Mouse (Mus musculus) heart, postnatal 14 days (tissue): ENCODE measurements around the gene Ubald2. TPM values are rescaled to one million over a fixed set of nuclear protein-coding genes. Genes with fewer than 3 reads are reported as not detected.
A peak's percentile ranks its signal among the peaks of the same experiment; 100 is the strongest.
"Not testable (repeated sequence)": the region's sequence is repeated elsewhere in the genome, so short reads cannot be mapped to it uniquely, and the experiment has no call there.

Source experiments
- DNase-seq, 2 experiments: peaks; one replicate each; pipeline ENCODE4 v3.0.0; 2021 to 2022
- intact Hi-C: fragments of 180-260 bp; cut with DNase I; formaldehyde crosslinking; loops from one replicate; pipeline ENCODE4 v1.15.1; 2025
- total RNA-seq, 2 experiments: library from RNA; stranded (reverse); gene quantifications; 2 replicates each; pipeline ENCODE4 v1.2.3; 2021

Gene Ubald2
- total RNA-seq, 2 experiments from 2014 or later = 41.2 to 42.9 TPM

DNA sequence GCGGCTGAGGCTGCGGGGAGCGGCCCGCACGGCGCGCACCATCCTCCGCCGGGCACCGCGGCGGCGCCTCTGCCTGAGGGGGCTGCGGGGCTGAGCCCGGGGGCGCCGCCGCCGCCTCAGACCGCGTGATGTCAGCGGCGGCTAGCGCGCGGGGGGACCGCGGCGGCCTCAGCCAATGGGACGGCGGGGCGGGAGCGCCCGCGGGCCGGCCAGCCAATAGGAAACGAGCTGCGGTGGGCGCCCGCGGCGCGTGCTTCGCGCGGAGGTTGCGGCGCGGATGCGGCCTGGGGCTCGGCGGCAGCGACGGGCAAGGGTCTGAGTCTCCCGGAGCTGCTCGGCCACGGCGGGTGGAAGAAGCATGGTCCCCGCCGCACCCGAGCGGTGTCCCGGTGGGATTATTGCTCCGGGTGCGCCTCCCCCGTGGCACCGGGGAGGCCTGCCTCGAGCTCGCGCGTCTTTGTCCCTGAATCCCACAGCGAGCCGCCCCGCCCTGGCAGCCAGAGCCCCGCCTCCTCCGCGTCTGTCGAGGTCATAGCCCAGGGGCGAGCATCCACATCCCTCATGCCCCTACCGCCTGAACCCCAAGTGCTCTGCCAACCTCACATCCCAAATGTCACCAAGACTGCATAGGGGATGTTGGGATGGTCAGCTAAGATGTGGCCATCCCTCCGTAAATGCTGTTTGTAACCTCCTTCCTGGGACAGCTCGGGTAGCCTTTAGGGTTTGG lies 20.8 kb upstream of the Ubald2 start, which contains the start of gene Rnf157:
Rnf157 (minus strand) TSS at position 129 of the 727 bp plus-strand sequence.
- peak; percentile 85 to 91 for DNase-seq
- intact Hi-C loops = no loop called here

DNA sequence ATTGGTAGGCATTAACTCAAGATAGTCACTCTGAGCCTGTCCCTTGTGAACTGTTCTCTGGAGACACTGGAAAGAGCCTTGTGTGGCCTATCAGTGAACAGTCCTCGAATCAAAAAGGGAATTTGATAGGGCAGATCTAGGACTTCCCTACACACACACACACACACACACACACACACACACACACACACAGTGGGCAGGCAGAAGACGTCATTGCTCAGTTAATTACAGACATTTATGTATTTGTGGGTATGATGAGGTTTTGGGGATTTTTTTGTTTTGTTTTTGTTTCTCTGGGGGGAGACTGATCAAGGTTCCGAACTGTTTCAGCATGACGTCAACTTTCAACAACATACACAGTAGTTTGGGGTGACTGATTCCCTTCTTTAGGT lies 20.3 kb upstream of the Ubald2 start:
- intact Hi-C loops = no loop called here
- no peak for DNase-seq

DNA sequence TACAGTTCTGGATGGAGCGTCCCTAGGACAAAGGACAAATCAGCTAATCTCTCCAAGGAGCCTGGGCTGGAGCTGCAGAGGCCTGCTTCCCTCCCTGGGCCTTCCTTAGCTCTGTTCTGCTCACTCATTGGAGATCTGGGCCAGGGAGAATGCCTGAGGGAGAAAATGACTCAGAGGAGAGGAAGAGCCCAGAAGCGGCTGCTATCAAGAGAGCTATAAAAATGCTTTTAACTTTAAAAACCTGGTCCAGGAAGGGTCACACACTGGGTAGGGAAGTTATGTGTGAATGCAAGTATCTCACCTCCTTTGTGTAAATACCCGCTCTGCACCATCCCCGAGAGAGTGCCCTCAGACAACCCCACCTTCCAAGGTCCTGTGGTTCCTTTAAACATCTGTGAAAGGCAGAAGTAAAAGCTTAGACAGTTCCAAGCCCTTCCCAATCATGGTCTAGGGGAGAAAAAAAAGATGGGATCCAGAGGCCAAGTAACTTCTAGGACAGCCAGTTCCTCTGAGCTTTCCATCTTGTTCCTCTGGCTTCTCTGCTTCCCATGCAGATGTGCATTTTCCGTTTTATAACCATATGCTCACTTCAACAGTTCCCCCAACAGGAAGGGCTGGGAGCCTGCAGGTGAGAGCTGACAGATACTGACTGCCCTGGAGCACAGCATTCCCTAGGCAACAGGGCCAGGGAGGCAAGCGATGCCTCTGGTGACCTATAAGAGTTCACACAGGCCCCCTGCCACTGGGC lies 17.5 kb upstream of the Ubald2 start:
- intact Hi-C loops = loop anchor here (2.0 kb wide), 1 partner anchor 16 kb away; no protein-coding TSS in a partner anchor
- peak; percentile 41 to 52 for DNase-seq

GRCm38 (mm10) chr11:116417054-116417453 lies 16.8 kb upstream of the Ubald2 start:
- intact Hi-C loops = loop anchor here (2.0 kb wide), 1 partner anchor 16 kb away; no protein-coding TSS in a partner anchor
- DNase-seq = no peak

GRCm38 (mm10) chr11:116418194-116418840 lies 15.6 kb upstream of the Ubald2 start:
- DNase-seq = peak; percentile 33 to 56
- intact Hi-C loops = no loop called here

- intact Hi-C loops = no loop called here
- no peak for DNase-seq
These were observed 14.9 kb upstream of the Ubald2 start for GRCm38 (mm10) chr11:116418841-116419462.

DNA sequence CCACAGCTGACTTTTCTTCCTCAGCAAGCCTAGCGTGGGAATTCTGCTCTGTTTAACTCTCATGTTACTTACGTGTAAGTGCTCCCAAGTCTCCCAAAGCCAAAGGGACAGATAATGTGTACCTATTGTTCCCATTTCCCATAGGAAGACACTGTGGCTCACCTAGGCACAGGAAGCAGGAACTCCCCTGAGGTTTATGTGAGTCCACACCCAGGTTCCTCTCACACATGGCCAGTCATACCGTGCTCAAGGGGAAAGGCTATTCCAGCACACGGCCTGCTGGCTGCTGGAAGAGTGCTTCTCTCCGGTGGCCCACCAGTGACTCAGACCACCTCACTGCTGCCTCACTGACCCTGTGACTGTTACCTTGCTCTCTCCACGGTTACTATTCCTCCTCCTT lies 12.8 kb upstream of the Ubald2 start:
- DNase-seq = no peak
- intact Hi-C loops = no loop called here

DNA sequence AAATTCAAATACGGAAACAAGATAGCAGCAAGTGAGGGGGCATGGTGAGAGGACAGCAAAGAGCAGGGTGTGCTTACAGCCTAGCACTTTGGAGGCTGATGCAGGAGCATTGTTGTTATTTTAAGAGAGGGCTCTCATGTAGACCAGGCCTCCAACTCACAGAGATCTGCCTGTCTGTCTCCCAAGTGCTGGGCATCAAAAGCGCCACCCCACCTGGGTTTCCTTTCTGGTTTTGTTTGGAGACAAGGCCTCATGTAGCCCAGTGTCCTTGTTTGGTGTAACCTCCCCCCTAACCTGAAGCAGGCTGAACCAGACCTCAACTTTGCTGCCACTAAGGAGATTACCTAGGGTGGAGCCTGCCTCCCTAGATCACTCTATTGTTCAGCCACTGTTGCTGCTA lies 11.3 kb upstream of the Ubald2 start:
- no peak for DNase-seq
- intact Hi-C loops = no loop called here

- no peak for DNase-seq
- intact Hi-C loops = no loop called here
These were observed 10.7 kb upstream of the Ubald2 start for GRCm38 (mm10) chr11:116423214-116423613.

DNA sequence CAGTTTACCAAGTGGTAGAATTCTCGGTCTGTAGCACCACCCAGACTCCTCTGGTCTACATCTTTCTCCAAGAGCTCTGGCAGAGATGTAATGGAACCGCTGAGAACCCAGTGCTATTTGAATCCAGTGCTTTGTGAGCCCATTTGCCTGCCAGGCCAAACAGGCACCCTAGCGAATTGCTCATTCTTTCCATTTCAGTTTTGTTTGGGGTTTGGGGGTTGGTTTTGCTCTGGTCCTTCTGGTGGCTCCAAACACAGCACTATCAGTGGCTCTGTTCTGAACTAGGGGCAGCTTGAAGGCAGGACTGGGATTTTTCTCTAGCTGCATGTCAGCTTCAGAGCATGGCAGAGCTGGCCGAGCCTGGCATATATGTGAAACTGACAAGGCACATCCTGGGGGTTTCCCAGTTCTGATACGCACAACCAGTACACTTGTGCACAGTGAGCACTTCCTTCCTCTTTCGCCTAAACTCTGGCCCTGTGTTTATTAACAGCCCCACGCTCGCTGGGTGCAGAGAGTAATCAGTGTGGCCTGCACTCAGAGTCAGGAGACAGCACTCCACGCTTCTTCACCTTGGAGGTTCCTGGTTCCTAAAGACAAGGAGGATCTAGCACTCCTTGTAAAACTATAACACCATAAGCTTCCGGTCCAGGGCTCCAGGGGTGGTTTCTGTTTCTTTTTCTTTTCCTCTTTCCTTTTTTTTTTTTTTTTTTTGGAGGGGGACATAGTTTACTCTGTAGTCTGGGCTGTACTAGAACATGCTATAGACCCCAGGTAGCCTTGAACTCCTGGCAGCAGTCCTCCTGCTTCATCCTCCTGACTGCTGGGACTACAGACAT lies 9.9 kb upstream of the Ubald2 start:
- intact Hi-C loops = no loop called here
- no peak for DNase-seq

- intact Hi-C loops = no loop called here
- DNase-seq = no peak
These were observed 9.1 kb upstream of the Ubald2 start for GRCm38 (mm10) chr11:116424621-116425407.

- intact Hi-C loops, DNase-seq: not testable (repeated sequence)
These were observed 7.6 kb upstream of the Ubald2 start for GRCm38 (mm10) chr11:116426328-116426727.

DNA sequence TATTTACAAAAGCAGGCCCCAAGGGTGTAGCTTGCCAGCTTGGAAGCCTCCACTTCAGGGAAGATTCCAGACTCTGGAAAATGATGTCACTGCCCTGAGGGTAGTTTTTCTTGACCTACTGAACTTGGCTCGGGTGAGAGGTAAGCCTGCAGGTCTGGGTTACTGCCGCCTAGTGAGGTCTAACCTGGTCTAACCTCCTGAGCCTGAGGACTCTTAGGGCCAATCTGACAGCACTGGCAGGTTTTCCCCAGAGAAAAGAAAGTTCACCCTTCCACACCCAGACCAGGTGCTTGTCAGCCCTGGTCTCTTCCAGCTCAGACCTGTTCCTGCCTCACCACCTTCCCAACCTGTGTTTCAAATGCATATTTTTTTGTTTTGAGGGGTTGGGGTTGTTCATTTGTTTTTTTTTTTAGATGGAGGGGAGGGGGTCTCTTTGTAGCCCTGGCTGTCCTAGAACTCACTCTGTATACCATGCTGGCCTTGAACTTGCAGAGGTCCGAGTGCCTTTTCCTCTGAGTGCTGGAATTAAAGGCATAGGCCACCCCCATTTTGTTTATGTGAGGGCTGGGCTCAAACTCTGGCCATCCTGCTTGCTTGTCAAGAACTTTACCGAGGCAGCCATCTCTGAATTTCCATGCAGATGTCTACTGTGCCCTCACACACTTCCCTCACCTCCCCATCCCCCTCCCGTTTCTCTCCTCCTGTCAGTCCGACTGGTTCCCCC lies 6.9 kb upstream of the Ubald2 start:
- no peak for DNase-seq
- intact Hi-C loops = no loop called here

DNA sequence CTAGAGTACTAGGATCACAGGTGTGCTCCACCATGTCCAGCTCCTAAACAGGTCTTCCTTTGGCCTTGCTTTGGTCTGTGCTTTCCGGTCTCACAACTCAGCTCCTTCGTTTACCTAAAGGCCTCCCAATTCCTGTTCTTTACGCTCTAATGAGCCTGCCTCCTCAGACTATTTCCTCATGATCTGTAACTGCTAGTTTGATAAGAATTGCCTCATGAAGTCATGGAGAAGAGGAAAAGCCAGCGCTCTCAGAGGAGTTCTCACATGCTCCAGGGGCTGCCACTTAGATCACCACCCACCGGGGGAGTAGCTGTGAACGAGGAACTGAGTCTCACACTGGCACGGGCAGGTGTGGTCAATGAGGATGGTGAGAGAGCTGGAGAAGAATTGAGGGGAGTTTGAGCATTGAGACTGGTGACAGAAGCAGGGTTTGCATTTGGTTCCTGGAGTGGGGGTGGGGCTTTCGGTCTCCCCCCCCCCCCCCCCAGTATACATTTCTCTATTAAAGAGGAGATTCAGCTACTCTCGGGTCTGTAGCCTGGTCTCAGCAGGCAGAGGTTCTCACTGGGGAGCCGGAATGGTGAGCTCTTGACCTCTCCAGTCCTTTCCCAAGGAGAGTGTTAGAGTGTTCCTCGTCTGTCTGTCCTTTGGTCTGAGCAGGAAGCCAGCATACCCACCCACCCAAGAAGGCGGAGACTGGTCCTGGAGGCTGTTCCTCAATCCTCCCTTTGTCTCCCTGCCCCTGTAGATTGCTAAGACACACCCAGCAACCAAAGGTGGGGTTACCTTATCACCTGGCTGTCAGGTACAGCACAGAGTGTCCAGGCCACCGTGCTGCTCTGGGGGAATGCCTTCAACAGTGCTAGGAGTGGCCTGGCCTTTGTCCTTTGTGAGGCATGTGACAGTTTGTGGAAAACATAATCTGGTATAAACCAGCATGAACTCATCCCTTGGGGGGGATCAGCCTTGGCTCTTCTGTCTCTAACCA lies 4.7 kb upstream of the Ubald2 start:
- DNase-seq = no peak
- intact Hi-C loops = no loop called here

- no peak for DNase-seq
- intact Hi-C loops = no loop called here
These were observed 3.9 kb upstream of the Ubald2 start for GRCm38 (mm10) chr11:116429862-116430613.

DNA sequence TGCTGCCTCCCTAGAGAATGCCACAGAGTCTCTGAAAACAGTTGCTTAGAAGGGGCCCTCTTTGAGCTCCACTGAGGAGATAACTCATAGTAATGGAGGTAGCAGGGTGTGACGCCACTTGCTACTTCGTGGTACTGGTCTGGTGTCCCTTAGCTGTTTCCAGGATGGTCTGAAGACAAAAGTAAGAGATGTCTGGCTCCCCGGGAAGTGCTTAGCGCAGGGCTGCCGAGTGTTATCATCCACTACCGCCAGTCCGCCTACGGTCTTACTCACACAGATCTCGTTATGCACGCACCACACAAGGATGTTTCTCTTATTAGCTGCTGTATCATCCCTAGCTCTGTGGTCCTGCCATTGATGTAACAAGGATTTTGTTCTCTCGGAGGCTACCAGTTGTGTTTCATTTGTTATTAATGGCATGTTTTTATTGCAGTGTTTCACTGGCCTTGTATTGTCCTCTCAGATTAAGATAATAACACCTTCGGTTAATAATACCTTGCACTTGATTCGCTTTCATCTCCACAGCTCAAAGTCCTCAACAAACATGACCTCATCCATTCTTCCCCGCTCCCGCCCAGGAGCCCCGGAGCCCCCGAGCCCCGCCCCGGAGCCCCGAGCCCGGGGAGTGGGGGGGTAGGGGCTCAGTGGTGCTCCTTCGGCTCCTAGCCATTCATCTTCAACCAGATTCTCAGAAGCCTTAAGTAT lies 3.0 kb upstream of the Ubald2 start:
- intact Hi-C loops = no loop called here
- no peak for DNase-seq
